Mouse (Mus musculus) olfactory bulb, adult 2 months (tissue): Measurements from ENCODE around the gene Ubr4. TPM values are rescaled to one million over a fixed set of nuclear protein-coding genes. Genes with fewer than 3 reads are reported as not detected.
A peak's percentile ranks its signal among the peaks of the same experiment; 100 is the strongest.

Experiments used
- H3K27ac ChIP-seq: fragments of 200-500 bp; 2 replicates; pipeline ENCODE4 v1.5.1; 2012; ENCODE audit warnings: low read depth, low read length; ENCODE audit not compliant: insufficient read depth
- H3K4me1 ChIP-seq: fragments of 200-500 bp; 2 replicates; pipeline ENCODE4 v1.6.1; 2012; ENCODE audit warnings: low read length; ENCODE audit not compliant: control insufficient read depth, insufficient read depth
- H3K4me3 ChIP-seq: fragments of 200-500 bp; 2 replicates; pipeline ENCODE4 v1.5.1; 2012; ENCODE audit warnings: mild to moderate bottlenecking, low read depth, low read length, moderate library complexity; ENCODE audit not compliant: insufficient read depth
- CTCF ChIP-seq: fragments of 200-500 bp; IDR thresholded peaks from 2 replicates; pipeline ENCODE4 v1.5.1; 2012; ENCODE audit warnings: low read depth, mild to moderate bottlenecking, low read length, moderate library complexity; ENCODE audit not compliant: insufficient read depth
- POLR2A ChIP-seq: fragments of 200-500 bp; IDR thresholded peaks from 2 replicates; pipeline ENCODE4 v1.6.1; 2012; ENCODE audit warnings: mild to moderate bottlenecking, low read depth, low read length, moderate library complexity; ENCODE audit not compliant: insufficient read depth
- WGBS: fragments of 180-500 bp; shearing (Covaris S2); methylation state at CpG from one replicate; pipeline ENCODE4 v1.1.7; 2018; 5-methylcytosine and 5-hydroxymethylcytosine counted together
- polyA plus RNA-seq: library from polyadenylated mRNA; stranded (reverse); fragments of >200 nt; gene quantifications from 2 replicates; pipeline ENCODE4 v1.2.4, GENCODE M21; 2012; ENCODE audit warnings: low replicate concordance; ENCODE audit not compliant: missing spikeins, insufficient read depth, insufficient read length

The Ubr4 gene
- polyA plus RNA-seq, 1 experiment, result 57.4 TPM

- peak overlapping the region; percentile 27; the same call in 1 of the 2 replicates for H3K27ac ChIP-seq
- no peak overlapping the region for H3K4me3 ChIP-seq
- peaks cover 23% of the 10 kb centered on the region for H3K4me1 ChIP-seq
- 38% methylated on average over 10 of the region's 10 CpGs for WGBS
- no peak for TF ChIP-seq CTCF
- TF ChIP-seq POLR2A, result no peak
Observed at GRCm38 (mm10) chr4:139487085-139487484, 134.7 kb downstream of the Ubr4 start.

DNA sequence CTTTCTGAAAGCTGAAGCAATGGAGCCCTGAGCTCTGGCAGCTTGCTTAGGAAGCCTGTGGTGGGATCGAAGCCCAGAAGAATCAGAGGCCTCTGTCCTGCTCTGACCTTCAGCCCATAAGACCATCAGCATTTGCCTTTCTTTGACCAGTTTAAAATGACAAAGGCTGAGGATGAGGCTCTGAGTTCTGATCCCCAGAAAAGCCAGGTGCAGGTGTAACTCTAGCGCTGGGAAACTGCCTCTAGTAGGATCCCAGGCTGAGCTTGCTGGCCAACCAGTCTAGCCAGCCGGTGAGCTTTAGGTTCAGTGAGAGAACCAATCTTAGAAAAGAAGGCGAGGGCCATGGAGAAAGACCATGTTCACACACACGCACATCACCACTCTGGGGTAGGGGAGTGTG lies 135.9 kb downstream of the Ubr4 start:
- Histone ChIP-seq H3K4me1 (peaks cover 26% of the 10 kb centered on the region), H3K4me3 (no peak overlapping the region), H3K27ac (no peak overlapping the region)
- 97% methylated on average over 5 of the region's 5 CpGs for WGBS
- TF ChIP-seq POLR2A, result no peak

GRCm38 (mm10) chr4:139489946-139490345 lies 137.5 kb downstream of the Ubr4 start:
- Histone ChIP-seq H3K4me3 (no peak overlapping the region), H3K27ac (no peak overlapping the region), H3K4me1 (peaks cover 33% of the 10 kb centered on the region)
- 36% methylated on average over 1 of the region's 1 CpGs for WGBS
- TF ChIP-seq POLR2A, result no peak
- TF ChIP-seq CTCF, result no peak

- TF ChIP-seq CTCF (no peak), POLR2A (no peak)
- WGBS, result 50% methylated on average over 11 of the region's 11 CpGs
- no peak overlapping the region for H3K4me3 ChIP-seq
- H3K4me1 ChIP-seq, result peaks cover 33% of the 10 kb centered on the region
- H3K27ac ChIP-seq, result no peak overlapping the region
Observed at GRCm38 (mm10) chr4:139490413-139491055, 138.1 kb downstream of the Ubr4 start.

GRCm38 (mm10) chr4:139491541-139492170 lies 139.2 kb downstream of the Ubr4 start:
- Histone ChIP-seq H3K4me3 (no peak overlapping the region), H3K27ac (no peak overlapping the region), H3K4me1 (peaks cover 32% of the 10 kb centered on the region)
- TF ChIP-seq CTCF (no peak), POLR2A (no peak)
- 92% methylated on average over 5 of the region's 5 CpGs for WGBS

DNA sequence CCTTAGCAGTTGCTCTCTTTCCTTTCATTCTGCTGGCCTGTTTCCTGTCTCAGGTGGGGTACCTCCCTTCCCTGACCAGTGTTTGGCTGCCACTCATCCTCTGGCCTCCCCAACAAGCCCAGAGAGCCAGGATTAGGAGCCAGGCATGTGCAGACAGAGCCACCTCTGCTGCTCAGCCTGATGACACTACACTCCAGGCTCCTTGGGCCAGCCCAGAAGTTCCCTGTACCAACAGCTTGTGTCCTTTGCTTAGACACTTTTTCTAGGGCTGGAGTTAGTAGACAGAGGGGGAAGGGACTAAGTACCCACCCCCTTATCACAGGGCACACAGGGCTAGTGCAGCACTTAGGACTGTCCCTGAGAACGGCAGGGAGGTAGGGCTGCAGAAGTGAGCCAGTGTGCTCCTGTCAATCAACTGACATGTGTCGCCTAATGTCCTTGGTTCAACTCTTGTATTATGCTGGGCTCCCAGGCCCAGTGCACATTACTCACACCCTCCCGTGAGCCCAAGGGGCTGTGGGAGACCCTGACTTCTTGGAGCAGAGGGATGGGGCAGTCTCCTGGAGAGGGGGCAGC lies 139.9 kb downstream of the Ubr4 start:
- H3K27ac ChIP-seq, result no peak overlapping the region
- WGBS, result 50% methylated on average over 3 of the region's 3 CpGs
- peaks cover 25% of the 10 kb centered on the region for H3K4me1 ChIP-seq
- no peak overlapping the region for H3K4me3 ChIP-seq
- TF ChIP-seq CTCF (no peak), POLR2A (no peak)

DNA sequence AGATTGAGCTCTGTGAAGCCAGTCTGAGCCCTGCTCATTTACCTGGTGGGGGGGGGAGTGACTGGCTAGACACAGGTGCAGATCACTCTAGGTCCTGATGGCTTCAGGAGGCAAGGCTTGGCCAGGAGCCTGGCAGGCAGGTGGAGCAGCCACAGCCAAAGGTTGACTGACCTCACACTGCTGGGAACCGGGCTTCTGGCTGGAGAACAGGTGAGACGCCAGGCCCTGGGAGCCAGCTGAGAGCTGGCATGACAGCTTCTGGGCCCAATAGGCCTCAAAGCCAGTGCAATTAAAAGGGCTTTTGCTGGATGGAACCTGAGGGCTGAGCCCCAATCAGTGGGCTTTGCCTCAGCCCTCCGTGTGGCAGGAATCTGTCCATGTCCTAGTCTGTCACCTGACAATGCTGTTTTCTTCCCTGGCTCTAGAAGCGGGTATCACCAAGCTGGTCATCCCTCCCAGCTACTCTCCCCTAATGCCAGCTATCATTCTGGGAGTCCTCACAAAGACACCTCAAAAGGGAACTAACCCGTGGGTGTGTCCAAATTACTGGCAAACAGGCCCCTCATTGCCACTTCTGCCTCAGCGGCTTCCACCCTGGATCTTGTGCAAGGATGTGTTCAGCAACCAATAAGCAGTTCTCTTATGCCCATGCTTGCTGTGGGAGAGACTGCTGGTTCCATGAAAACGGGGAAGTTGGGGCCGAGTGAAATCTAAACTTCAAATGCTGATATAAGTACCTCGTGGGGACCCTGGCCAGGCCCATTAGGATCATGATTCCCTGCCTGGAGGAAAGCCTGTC lies 141.0 kb downstream of the Ubr4 start:
- Histone ChIP-seq H3K4me1 (peaks cover 23% of the 10 kb centered on the region), H3K4me3 (no peak overlapping the region), H3K27ac (no peak overlapping the region)
- no peak for TF ChIP-seq CTCF
- TF ChIP-seq POLR2A, result no peak
- 75% methylated on average over 9 of the region's 9 CpGs for WGBS

DNA sequence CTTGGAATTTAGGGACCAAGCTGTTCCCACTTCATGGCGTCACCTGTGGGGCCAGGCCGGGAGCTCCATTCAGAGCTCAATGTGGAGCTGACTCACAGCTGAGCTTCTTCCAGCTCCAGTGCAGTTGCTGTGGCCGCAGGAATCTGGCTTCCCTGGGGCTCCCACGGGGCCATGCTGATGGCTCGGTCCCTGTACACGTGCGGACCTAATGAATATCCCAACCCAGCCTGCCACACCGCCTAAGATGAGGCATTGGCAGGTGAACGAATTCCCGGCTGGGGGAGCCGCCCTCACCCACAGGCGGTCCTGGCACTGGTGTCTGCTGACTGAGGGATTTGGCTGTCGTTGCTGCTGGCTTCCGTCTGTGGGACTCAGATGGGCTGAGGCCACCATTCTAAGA lies 148.4 kb downstream of the Ubr4 start:
- 35% methylated on average over 14 of the region's 14 CpGs for WGBS
- Histone ChIP-seq H3K4me1 (peaks cover 8% of the 10 kb centered on the region; the same call in 1 of the 2 replicates), H3K27ac (no peak overlapping the region), H3K4me3 (no peak overlapping the region)
- TF ChIP-seq POLR2A (no peak), CTCF (no peak)

DNA sequence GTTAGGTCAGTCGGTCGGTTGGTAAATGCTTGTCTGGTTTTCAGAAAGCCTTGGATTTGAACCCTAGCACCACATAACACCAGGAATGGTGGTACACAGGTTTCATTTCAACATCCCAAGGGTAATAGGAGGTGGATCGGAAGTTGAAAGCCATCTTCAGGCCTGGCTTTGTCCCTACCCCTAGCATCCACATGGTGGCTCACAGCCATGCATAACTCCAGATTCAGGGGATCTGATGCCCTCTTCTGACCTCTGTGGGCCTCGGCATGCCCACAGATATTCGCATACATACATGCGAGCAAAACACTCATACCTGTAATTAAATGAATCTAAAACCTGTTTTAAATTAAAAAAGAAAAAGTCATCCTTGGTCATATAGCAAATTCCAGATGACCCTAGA lies 149.3 kb downstream of the Ubr4 start:
- TF ChIP-seq POLR2A, result no peak
- TF ChIP-seq CTCF, result no peak
- peaks cover 8% of the 10 kb centered on the region; the same call in 1 of the 2 replicates for H3K4me1 ChIP-seq
- no peak overlapping the region for H3K4me3 ChIP-seq
- H3K27ac ChIP-seq, result no peak overlapping the region
- WGBS, result 79% methylated on average over 6 of the region's 6 CpGs
